Mouse (Mus musculus) liver, adult (tissue): ENCODE measurements around the gene Sdad1.

ENCODE experiments used
- GATA4 ChIP-seq: IDR thresholded peaks from 2 replicates; pipeline ENCODE4 v1.6.1; 2014; ENCODE audit warnings: mild to moderate bottlenecking, low read length; ENCODE audit not compliant: insufficient replicate concordance

The Sdad1 gene

DNA sequence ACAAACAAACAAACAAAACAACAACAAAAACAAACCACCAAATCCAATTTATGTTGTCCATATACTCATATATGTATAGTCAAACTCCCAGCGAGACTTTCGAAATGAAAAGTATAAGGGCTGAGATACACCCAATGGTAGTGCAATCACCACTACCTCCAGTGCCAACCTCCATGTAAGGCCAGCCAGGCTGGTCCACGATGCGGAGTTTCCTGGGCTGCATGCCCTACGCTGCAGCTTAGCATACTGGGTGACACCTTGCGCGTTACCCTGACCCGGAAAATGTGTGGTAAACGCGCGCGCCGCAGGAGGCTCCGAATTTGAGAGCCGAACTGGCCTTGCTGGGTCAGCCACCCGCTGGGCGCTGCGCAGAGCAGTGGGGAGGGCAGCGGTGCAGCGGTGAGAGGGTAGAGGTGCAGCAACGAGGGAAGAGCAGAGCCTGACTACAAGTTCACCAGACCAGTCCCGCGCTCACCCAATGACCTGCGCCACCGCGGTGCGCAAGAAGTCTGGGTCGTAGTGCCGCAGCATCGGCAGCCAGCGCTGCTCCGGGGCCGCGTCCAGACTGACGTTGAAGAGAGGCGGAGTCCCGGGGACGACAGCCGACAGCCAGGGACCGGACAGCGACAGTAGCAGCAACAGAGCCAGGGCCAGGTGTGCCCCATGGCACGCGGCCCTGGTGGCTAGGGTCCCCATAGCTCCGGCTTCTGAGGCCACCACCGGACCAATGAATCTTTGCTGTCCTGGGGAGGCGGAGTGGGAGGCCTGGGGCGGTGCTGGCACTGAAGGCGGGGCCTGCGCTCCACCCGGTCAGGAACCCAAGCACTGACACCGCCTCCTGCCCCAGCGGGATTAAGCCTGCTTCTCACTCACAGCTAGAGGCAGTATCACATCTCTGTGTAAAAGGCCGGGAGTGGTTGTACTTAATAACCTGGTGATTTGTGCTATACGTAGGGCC, 32.6 kb downstream of the Sdad1 start, which contains the start of gene Naaa:
Naaa (minus strand) TSS at position 734 of the 958 bp plus-strand sequence.
- no peak for TF ChIP-seq GATA4

- no peak for TF ChIP-seq GATA4
These were observed 39.8 kb downstream of the Sdad1 start for GRCm38 (mm10) chr5:92270496-92270895.

DNA sequence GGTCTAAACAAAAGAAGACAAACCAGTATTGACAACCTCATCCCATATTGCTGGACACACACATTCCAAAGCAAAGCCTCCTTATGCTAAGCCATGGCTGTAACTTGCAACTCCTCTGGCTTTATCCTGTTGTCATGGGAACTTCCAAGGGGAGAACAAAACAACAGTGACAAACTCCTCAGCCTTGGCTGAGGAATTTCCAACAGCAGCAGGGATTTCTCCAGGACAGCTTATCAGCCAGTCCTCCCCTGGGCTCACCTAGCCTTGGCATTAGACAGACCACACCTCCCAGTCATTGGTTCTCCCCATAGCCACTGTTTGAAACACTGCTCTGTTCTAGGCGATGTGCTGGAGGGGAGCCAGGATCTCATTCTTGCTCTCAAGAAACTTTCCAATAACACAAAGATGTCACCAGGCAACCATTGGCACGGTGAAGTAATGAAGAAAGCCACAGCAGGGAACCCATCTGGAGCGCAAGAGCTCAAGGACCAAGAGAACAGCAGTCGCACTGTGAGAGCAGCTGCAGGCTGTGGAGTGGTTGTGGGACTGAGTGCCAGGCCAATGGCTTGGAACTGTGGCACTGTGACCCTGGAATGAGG, 46.4 kb downstream of the Sdad1 start:
- no peak for TF ChIP-seq GATA4

GRCm38 (mm10) chr5:92262646-92263045, 47.6 kb downstream of the Sdad1 start:
- TF ChIP-seq GATA4 = no peak

DNA sequence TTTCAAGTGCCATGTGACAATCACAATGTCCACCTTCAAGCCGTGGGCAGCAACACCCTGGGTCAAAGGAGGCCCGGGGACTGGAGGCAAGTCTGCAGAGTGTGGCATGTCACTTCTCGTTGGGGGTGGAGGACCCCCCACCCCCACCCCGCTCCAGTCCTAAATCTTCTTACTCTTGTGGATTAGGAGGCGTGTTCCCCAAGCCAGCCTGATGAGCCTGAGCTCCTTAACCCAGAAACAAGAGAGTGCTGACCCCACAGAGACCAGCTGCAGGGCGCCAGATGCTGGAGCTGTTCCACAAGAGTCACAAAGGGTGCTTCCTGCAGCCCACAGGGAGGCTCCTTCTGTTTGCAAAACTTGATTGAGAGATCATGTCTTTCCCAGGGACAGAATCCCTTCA, 54.1 kb downstream of the Sdad1 start, which contains the start of gene Ppef2:
Ppef2 (minus strand) TSS at position 61 of the 400 bp plus-strand sequence.
- TF ChIP-seq GATA4 = no peak

- TF ChIP-seq GATA4 = no peak
These were observed 55.8 kb downstream of the Sdad1 start for GRCm38 (mm10) chr5:92254476-92254875.

DNA sequence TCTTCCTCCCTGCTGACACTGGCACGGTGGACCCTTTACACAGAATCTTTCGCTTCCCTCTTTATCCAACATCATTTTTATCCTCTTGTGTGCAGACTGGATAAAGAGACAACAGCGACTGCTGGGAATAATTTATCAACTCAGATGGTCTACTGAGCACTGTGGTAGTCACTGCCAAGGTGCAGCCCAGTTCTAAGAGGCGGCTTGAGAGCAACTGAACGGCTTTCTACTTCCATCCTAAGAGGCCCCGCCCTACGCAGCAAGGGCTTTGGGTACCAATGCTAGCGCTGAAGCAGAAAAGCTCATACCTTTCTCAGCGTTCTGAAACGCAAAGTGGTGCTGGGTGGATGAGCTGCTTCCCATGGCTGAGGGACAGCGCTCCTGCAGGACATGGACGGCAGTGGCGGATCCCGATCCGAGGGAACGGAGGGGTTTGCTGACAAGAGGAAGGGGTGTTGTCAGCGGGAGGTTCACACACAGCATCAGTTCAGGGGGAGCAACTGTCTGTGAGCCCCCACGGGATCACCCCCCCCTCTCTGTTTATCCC, 57.4 kb downstream of the Sdad1 start:
- no peak for TF ChIP-seq GATA4

DNA sequence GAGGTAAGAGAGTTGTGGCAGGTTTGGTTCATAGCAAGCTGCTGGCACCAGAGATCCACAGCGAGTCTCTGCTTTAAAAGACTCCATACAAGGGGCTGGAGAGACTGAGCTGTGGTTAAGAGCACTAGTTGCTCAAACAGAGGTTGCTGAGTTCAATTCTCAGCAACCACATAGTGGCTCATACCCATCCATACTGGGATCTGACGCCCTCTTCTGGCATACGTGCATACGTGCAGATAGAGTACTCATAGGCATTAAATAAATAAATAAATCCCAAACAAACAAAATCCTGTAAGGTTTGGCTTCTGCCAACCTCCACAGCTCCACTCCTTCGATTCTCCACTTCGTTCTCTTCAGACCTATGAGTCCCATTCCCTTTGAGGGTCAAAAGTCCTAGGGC, 58.2 kb downstream of the Sdad1 start:
- TF ChIP-seq GATA4 = no peak

- TF ChIP-seq GATA4 = no peak
These were observed 61.7 kb downstream of the Sdad1 start for GRCm38 (mm10) chr5:92248614-92249013.

- TF ChIP-seq GATA4 = no peak
These were observed 64.8 kb downstream of the Sdad1 start for GRCm38 (mm10) chr5:92245483-92245882.

- TF ChIP-seq GATA4 = no peak
These were observed 65.4 kb downstream of the Sdad1 start for GRCm38 (mm10) chr5:92244900-92245299.

DNA sequence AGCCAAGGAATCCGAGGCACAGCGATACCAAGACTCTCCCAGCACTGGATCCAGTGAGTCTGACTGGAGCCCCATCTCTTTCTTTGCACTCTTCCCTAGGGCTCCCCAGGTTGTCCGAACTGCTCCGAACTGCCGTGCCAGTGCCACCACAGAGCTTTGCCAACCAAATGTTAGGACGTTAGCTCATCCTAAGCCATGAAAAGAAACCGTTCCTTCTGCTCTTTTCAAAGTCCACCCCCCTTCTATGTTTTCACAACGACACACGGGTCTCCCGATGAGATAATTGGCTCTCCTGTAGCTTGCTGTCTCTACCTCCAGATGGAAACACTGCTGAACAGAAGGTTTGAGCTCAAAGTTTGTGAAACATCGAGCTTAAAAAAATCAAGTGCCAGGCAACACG, 69.5 kb downstream of the Sdad1 start:
- no peak for TF ChIP-seq GATA4

GRCm38 (mm10) chr5:92239333-92240232, 70.7 kb downstream of the Sdad1 start:
- TF ChIP-seq GATA4 = no peak

DNA sequence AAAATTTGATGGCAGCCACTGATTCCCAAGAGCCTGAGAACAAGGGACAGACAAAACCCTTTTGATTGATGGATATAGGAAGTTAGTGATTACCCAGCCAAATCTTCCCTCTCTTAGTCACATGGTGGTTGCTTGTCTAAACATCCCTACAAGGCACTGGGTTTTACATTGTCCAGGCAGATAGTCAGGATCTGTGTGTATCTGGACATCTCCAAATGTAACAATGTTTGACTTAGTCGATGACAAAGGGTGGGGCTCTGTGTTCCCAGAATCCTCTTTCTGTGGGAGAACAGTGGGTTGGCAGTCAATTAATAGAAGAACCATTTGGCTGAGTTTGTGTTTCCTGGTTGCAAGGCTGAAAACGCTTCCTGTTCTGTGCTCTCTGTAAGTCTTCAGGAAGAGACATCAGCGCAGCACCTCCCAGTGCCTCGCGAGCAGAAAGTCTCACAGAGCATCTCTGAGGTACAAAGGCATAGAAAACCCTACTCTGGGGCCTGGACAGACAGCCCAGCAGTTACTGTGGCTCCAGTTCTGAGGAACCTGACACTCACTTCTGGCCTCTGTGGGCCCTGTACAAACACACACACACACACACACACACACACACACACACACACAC, 75.2 kb downstream of the Sdad1 start:
- TF ChIP-seq GATA4 = no peak
